Mouse (Mus musculus) gastrocnemius, postnatal 4 days (tissue): ENCODE results near the gene Mpl. TPM values are rescaled to one million over a fixed set of nuclear protein-coding genes. Genes with fewer than 3 reads are reported as not detected.

Experiments
- DNase-seq, 2 experiments: peaks; one replicate each; pipeline ENCODE4 v3.0.0; 2021 to 2022; ENCODE audit warnings: low spot score in 2 of 2, mixed read lengths in 2 of 2
- long read RNA-seq, 2 experiments: library from polyadenylated mRNA; stranded (forward); transcript quantifications; one replicate each; pipeline ENCODE4 v2.0.0; 2021
- total RNA-seq, 2 experiments: library from RNA; stranded (reverse); gene quantifications; 2 replicates each; pipeline ENCODE4 v1.2.3; 2021

The Mpl gene
- under 1 TPM in 1 of 2 experiments, not detected in 1; 0.10 TPM for total RNA-seq
- long read RNA-seq, experiment 1, result 0 reads
- long read RNA-seq, experiment 2, result 0 reads

GRCm38 (mm10) chr4:118457345-118457975, at the start of gene Mpl:
Gene Mpl, minus strand, starts transcription at chr4:118457513.
- DNase-seq, result no peak

DNA sequence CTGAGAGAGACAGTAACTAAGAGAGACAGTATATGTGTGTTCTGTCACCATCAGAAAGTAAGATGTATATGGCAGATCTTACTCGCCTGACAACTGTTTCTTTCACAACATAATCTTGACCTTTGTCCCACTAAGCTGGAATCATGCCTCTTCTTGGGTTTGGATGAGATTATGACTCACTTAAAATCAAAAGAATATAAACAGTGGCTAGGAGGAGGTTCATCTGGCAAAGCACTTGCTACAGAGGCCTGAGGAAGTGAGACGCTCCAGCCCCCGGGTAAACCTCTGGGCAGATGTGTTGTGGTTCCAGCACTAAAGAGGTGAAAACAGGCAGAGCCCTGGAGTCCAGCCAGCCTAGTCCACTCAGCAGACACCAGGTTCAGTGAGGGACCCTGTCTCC, 48.2 kb upstream of the Mpl start:
- DNase-seq, result no peak

- DNase-seq, result no peak
These were observed 43.5 kb upstream of the Mpl start for GRCm38 (mm10) chr4:118500792-118501191.

- no peak for DNase-seq
These were observed 42.9 kb upstream of the Mpl start for GRCm38 (mm10) chr4:118500171-118500724.

GRCm38 (mm10) chr4:118490461-118490860, 33.1 kb upstream of the Mpl start:
- no peak for DNase-seq

DNA sequence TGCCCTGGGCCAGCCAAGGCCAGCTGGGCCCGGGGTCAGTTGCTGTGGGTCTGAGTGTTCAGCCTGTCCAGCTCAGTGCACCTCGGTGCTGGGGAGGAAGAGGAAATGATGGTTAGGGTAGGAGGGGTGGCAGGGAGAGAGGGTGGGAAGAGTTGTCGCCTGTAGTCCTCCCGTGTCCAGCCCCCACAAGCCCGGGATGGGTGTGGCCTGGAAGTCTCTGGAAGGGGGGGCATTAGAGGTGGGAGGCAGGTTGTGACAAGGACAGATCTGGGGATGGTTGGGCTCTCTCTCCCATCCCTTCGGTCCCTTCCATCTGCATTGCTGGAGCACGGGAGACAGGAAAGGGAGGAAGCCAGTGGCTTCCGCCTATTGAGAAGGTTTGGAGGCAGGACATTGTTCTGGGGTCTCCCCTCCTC, 32.4 kb upstream of the Mpl start, which contains the start of gene Tie1:
Gene Tie1 (minus strand): TSS at position 345 of the 416 bp plus-strand sequence.
- DNase-seq, result no peak

DNA sequence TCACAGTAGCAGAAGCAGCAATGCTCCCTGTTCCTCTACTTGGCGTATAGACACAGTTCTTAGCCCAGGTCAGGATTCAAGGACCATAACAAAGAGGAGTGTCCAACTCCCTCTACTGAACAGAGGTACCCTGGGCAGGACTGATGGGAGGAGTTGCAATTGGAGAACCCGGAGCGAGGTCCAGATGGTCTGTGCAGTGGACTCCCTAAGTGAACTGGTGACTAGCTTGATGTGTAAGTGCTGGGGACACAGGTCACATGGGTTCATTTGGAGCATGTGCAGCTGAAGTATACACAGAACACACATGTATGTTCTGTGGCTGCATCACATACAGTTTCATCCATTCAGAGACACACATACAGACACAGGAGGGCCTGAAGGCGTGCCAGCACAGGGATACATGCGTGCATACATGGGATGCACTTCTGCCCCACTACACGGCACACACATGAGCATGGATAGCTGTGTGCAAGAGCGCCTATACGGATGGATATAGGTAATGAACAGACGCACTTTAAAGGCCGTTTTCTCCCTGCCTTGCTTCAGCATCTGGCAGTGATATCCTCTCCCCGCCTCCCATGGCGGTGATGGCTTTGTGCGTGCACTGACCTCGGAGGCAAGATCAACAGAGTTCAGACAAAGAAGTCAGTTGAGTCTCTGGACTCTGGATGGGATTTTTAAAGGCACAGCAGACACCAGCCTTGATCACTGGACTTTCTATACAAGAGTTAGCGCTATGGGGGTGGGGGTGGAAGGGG, 19.6 kb upstream of the Mpl start:
- DNase-seq, result no peak

GRCm38 (mm10) chr4:118472687-118473086, 15.4 kb upstream of the Mpl start:
- DNase-seq, result no peak

DNA sequence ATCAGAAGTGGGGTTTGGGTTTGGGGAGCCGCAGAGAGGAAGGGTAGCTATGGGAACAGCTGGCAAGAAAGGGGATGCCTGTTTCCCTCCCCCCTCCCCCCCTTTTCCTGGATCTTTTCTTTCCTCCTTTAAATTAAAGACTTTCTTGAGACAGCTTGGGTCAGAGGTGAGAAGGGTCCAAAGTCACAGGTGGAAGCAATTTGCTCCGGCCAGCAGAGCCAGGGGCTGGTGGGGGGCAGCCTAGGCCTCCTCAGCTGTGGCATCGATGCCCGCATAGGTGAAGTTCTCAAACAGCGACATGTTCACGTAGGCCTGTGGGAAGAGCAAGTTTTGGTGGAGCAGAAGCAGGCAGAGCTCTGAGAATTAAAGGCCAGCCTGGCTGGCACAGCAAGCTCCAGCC, 14.0 kb upstream of the Mpl start:
- DNase-seq, result no peak

DNA sequence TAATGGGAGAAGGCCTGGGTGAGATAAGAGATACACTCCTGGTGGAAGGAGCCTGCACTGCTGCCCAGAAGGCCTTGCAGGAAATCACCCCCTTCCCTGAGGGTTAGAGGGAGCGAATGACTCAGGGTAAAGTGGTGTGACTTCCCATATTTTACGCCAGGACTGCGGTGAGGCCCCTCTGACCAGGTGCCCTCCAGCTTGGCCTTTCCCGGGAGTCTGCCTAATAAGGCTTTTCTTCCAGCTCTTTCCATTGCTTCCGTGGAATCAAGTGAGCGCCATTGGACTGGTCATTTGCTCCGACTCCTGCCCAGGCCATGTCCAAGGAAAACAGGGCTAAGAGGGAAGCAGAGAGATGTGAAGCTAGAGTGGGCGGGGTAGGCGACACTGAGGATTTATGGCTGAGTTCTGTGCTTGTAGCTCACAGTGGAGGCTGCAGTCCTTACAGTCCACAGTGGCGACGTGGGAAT, 8.4 kb upstream of the Mpl start:
- DNase-seq, result no peak

GRCm38 (mm10) chr4:118464956-118465355, 7.6 kb upstream of the Mpl start:
- DNase-seq, result no peak

DNA sequence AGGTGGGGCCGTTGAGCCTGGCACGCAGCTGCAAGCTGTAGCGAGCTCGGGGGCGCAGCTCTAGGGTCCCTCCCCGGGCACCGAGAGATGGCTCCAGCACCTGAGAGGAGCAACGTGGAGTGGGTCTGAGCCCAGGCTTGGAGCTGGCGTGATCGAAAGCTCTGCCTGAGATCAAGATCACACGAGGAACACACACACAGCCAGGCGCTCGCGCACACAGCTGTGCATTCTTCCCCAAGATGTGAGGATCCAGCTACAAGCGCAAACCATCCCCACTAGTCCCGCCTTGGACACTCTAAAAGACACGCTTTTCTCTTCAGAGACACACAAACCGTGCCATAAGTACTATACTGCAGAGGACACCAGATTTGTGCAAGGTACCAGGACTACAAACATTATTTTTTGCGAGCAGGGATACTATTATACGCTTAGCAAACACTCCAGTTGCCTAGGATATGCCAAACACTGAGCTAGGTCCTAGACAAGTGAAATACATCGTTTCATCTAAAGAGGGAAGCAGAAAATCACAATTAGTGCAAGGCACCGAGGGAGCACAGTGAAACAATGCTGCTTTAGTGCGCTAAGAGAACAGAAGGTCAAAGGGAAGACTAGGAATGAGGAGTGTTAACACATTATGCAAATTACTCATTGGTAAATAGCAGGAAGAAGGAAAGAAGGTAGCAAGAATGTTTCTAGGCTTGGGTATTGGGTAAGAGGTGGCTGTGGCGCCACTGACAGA, 10.7 kb downstream of the Mpl start:
- no peak for DNase-seq

DNA sequence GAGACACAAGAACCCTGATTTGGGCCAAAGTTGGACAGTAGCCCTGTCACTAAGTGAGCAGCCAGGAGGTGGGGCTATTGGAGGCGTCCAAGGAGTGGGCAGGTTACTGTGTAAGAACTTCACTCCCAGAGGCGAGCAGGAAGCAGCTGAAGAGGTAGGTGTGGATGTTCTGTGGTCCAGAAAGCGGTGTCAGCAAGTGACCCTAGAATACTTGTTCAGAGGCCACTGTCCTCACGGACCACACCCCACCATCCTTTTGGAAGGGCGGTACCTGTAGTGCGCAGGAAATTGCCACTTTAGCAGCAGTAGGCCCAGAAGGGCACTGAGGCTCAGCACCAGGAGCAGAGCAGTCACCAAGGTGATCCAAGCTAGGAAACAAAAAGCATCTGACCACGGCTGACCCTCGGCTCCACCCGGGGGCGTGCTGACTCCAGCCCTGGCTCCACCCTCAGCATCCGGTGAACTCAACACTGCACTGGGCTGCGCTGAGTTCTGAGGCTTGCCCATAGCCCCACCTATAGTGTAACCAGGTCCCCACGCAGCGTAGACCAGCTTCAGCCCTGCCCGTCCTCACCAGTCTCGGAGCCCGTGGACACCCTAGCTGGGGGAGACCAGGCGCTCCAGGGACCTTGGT, 11.4 kb downstream of the Mpl start:
- peak in 1 of 2 experiments; percentile 48 for DNase-seq

- DNase-seq, result no peak
These were observed 12.2 kb downstream of the Mpl start for GRCm38 (mm10) chr4:118445088-118445487.

- no peak for DNase-seq
These were observed 19.5 kb downstream of the Mpl start for GRCm38 (mm10) chr4:118437829-118438253.

DNA sequence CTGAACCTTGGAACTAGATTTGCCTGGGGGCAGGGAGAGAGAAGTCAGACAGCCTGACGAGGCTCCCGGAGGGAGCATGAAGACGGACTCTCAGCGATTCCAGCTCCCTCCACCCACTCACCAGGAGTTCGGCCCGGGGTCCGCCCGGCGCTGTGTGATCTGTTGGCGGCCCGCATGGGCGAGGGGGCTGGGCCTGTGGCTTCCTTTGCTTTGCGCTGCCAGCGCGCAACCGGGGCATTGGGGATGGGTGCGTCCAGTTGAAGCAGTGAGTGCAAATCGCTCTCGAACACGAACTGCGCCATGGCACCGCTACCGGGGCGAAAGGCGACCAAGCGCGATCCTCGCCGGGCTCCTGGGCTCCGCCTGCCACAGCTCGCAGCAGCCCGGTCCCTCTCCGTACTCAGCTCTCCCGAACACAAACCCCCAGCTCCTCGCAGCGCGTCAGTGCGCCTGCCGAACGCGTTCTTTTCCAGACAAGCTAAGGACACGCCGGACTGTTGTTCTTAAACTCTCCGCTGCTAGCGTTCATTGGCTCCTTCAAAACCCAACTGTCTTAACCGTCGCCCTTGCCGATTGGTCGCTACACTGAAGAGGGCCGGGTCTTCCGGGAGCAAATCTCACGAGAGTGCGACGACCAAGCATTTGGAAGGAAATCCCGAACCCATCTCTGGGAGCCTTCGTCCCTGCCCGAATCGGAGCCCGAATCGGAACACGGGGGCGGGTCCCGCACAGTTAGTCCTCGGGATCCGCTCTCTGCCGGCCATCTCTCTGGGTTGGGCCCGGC, 20.3 kb downstream of the Mpl start, which contains the start of gene Cdc20:
Gene Cdc20 (minus strand): TSS at position 533 of the 784 bp plus-strand sequence.
- peak; percentile 80 to 94 for DNase-seq

- DNase-seq, result no peak
These were observed 25.0 kb downstream of the Mpl start for GRCm38 (mm10) chr4:118432332-118432731.

DNA sequence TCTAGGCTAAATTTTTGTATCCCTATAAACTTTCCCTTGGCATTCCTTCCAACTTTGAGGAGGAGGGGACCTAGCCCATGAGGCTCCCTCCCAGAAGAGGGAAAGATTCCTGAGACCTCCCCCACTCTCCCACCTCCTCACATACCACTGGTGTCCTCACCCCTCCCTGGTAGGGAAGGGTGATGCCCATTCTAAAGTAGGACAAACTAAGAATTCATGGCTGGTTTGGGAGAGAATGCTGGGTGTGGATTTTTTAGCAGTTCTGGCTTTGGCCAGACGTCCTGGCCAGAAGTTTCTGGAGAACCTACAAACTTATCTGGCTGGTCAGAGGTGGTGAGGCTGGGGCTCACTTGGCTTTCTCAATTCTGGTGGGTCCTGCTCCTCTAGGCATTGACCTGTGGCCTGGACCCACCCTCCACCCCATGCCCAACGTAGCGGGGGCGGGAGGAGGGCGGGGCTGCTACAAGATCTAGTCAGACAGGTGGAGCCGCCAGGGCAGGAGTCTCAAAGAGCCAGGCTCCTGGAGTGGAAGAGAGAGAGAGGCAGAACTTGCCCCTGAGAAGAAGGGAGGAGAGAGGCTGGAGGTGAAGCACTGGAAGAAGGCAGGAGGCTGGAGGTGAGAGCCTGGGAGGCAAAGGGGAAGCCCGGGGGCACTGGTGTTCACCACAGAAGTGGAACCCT, 28.0 kb downstream of the Mpl start:
- DNase-seq, result no peak

GRCm38 (mm10) chr4:118428531-118429214, 28.6 kb downstream of the Mpl start:
- DNase-seq, result no peak
